Mouse (Mus musculus): Measurements from ENCODE around the gene Wdcp.
A peak's percentile ranks its signal among the peaks of the same experiment; 100 is the strongest.
"Not testable (repeated sequence)": the region's sequence is repeated elsewhere in the genome, so short reads cannot be mapped to it uniquely, and the experiment has no call there.

Wdcp gene

GRCm38 (mm10) chr12:4842890-4843597, at the start of gene Wdcp:
Gene Wdcp, plus strand, starts transcription at chr12:4843303.
- DNase-seq (ENCODE audit: low spot score) = peak; percentile 84

GRCm38 (mm10) chr12:4793718-4794117, 49.4 kb upstream of the Wdcp start:
- no peak for DNase-seq (ENCODE audit: low spot score)

- not testable (repeated sequence) for DNase-seq (ENCODE audit: low spot score)
Observed at GRCm38 (mm10) chr12:4797471-4797870, 45.6 kb upstream of the Wdcp start.

DNA sequence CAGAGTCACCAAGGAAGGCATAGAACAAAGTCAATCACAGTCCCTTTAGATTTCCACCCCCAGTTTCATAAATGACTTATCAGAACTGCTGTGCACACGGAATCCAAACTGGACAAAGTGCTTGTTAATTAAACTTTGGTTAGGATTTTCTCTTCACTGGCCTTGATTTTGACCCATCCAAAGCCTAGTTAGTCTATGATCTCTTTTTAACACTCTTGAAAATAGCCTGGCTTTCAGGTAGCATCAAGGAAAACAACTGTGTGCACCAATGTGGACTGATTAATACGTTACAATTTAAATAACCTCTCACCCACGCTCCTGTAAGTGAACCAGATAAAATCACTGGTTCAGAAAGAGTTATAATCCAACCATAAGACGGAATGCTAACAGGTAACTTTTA, 32.1 kb upstream of the Wdcp start:
- DNase-seq (ENCODE audit: low spot score) = no peak

GRCm38 (mm10) chr12:4811705-4812104, 31.4 kb upstream of the Wdcp start:
- no peak for DNase-seq (ENCODE audit: low spot score)

DNA sequence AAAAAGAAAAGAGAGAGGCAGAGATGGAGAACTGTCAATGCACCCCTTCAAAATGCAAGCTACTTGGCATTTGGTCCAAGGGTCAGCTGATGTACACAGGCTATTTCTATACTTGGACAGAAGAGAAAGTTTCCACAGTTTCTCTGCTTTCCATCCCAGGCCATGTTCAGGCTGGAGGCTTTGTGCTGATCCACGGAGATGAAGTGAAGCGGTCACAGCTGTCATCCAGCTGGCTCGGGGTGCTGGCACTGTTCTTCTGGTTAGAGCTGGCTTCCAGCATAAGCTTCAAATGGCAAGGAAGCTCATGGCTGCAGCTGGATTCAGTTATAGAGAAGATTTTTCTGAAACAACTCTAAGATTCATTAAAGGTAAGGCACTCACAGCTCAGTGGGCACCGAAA, 29.5 kb upstream of the Wdcp start:
- no peak for DNase-seq (ENCODE audit: low spot score)

- DNase-seq (ENCODE audit: low spot score) = no peak
Observed at GRCm38 (mm10) chr12:4816680-4817360, 26.3 kb upstream of the Wdcp start.

GRCm38 (mm10) chr12:4817361-4818101, 25.6 kb upstream of the Wdcp start, which contains the start of gene Sf3b6:
Gene Sf3b6, plus strand, starts transcription at chr12:4817544.
- peak; percentile 98 for DNase-seq (ENCODE audit: low spot score)

- DNase-seq (ENCODE audit: low spot score) = no peak
Observed at GRCm38 (mm10) chr12:4827256-4827655, 15.8 kb upstream of the Wdcp start.

DNA sequence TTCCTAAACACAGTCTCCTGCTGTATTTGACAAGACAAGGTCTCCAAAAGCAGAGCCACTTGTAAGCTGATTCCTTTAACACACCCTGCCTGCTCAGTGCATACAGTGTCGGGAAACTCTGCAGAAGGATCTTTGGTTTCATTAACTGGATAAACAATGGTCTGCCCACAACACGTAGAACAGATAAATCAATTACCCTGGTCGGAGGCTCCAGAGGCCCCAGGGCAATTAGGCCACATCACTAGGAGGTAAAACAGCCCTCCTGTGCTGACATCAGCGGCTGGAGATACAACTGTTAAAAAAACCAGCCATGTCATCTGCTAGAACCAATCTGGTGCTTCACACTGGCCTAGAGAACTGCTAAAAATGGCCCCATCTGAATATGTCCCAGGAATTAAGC, 6.1 kb upstream of the Wdcp start:
- DNase-seq (ENCODE audit: low spot score) = no peak

- no peak for DNase-seq (ENCODE audit: low spot score)
Observed at GRCm38 (mm10) chr12:4840010-4840409, 3.1 kb upstream of the Wdcp start.

- DNase-seq (ENCODE audit: low spot score) = no peak
Observed at GRCm38 (mm10) chr12:4840741-4841140, 2.4 kb upstream of the Wdcp start.

GRCm38 (mm10) chr12:4841392-4841887, 1.7 kb upstream of the Wdcp start, which contains the start of gene Fkbp1b:
Gene Fkbp1b, minus strand, starts transcription at chr12:4841591.
- peak; percentile 65 for DNase-seq (ENCODE audit: low spot score)

DNA sequence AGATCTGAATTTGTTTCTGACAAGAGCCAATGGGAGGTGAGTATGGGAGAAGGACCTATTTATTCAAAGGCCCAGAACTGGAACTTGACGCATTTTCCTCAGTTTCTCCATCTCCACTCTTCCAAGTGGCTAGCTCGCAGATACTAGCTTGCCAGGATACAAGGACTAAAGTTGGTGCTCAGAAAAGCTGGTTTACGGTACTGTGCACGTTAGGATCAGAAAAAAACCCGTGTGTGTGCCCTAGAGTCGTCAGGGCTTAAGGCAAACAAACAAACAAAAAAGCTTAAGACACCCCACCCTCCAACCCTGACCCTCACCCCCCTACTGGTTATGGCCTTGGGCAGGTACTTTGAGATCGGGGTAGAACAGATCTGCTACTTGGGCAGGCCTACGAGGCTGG, 647 bp upstream of the Wdcp start:
- DNase-seq (ENCODE audit: low spot score) = no peak

- DNase-seq (ENCODE audit: low spot score) = peak; percentile 33
Observed at GRCm38 (mm10) chr12:4843741-4844140, 638 bp downstream of the Wdcp start.

DNA sequence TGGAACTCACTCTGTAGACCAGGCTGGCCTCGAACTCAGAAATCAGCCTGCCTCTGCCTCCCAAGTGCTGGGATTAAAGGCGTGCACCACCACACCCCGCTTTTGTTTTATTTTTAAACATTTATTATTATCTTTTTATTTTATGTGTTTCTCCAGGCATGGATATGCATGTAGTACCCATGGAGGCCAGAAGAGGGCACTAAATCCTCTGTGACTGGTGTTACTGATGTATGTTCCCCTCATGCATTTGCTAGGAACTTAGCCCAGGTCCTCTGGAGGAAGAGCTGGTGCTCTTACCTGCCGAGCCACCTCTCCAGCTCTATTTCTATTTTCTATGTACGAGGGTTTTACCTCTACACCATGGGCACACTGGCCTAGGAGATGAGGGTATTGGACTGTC, 13.1 kb downstream of the Wdcp start:
- no peak for DNase-seq (ENCODE audit: low spot score)

- no peak for DNase-seq (ENCODE audit: low spot score)
Observed at GRCm38 (mm10) chr12:4856834-4857233, 13.7 kb downstream of the Wdcp start.

GRCm38 (mm10) chr12:4859241-4859914, 16.3 kb downstream of the Wdcp start:
- DNase-seq (ENCODE audit: low spot score) = no peak

DNA sequence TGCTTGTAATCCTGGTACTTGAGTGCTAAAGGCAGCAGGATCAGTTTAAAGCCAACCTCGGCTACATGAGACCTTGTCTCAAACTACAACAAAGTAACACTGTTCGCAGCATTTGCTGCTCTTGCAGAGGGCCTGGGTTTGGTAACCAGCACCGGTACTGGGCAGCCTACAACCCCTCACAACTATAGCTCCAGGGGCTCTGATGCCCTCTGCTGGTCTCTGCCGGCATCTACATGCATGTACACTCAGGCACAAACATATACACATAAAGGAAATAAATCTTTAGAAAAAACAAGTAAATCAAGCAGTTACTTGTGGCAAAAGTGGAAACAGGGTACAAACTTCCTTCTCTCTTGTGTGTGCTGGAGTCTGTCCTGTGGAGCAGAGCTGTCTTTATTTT, 19.6 kb downstream of the Wdcp start:
- no peak for DNase-seq (ENCODE audit: low spot score)

- no peak for DNase-seq (ENCODE audit: low spot score)
Observed at GRCm38 (mm10) chr12:4863654-4864337, 20.7 kb downstream of the Wdcp start.

DNA sequence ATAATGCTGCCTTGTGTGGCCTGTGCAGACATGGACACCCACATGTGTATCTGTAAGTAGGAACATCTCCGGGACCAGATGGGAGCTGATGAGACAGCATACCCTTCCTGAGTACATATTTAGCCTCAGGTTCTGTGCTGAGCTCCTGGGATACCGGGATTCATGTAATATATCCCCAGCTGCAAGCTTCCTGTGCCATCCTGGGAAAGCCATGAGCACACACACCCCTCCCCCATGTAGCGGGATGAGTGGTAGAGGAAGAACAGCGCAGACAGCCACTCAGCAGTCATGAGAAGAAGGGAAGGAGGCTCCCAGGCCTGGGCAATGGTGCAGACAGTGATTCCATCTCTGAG, 21.2 kb downstream of the Wdcp start:
- DNase-seq (ENCODE audit: low spot score) = no peak

GRCm38 (mm10) chr12:4868924-4869323, 25.8 kb downstream of the Wdcp start:
- DNase-seq (ENCODE audit: low spot score) = no peak
